Mouse (Mus musculus) lung, embryonic 14.5 days (tissue): ENCODE measurements around the gene Lhfpl5. TPM values are rescaled to one million over a fixed set of nuclear protein-coding genes. Genes with fewer than 3 reads are reported as not detected.

Experiments
- ATAC-seq: fragments of 200-750 bp; cut with Nextera tagmentation; 2 replicates; pipeline ENCODE4 v1.8.0; 2017; ENCODE audit warnings: mild to moderate bottlenecking, moderate TSS enrichment, moderate library complexity; ENCODE audit not compliant: insufficient read depth
- DNase-seq: peaks from one replicate; pipeline ENCODE4 v3.0.0-alpha.2; 2015
- H3K27ac ChIP-seq: fragments of 300-500 bp; sonication (generic); 2 replicates; pipeline ENCODE4 v1.5.1; 2014; ENCODE audit warnings: low read depth, mild to moderate bottlenecking, moderate library complexity
- H3K27me3 ChIP-seq: fragments of 300-500 bp; sonication (generic); 2 replicates; pipeline ENCODE4 v1.6.1; 2014; ENCODE audit warnings: low read length, control low read depth; ENCODE audit not compliant: insufficient read depth
- H3K36me3 ChIP-seq: fragments of 300-500 bp; sonication (generic); 2 replicates; pipeline ENCODE4 v1.6.1; 2014; ENCODE audit warnings: control low read depth; ENCODE audit not compliant: insufficient read depth
- H3K4me1 ChIP-seq: fragments of 300-500 bp; sonication (generic); 2 replicates; pipeline ENCODE4 v1.6.1; 2014; ENCODE audit warnings: antibody characterized with exemption, control low read depth; ENCODE audit not compliant: insufficient read depth
- H3K4me2 ChIP-seq: fragments of 300-500 bp; sonication (generic); 2 replicates; pipeline ENCODE4 v1.6.1; 2014; ENCODE audit warnings: mild to moderate bottlenecking
- H3K4me3 ChIP-seq: fragments of 300-500 bp; sonication (generic); 2 replicates; pipeline ENCODE4 v1.5.1; 2014; ENCODE audit warnings: low read depth, low read length
- H3K9ac ChIP-seq: fragments of 300-500 bp; sonication (generic); 2 replicates; pipeline ENCODE4 v1.6.1; 2014
- H3K9me3 ChIP-seq: fragments of 300-500 bp; sonication (generic); 2 replicates; pipeline ENCODE4 v1.6.1; 2016; ENCODE audit warnings: low read depth, low read length, control low read depth
- CTCF ChIP-seq: IDR thresholded peaks from 2 replicates; pipeline ENCODE4 v1.5.1; 2016; ENCODE audit warnings: antibody characterized with exemption, low read depth
- WGBS: fragments of 180-500 bp; shearing (Covaris S2); extraction: QIAGEN DNeasy Blood & Tissue Kit; methylation state at CpG from one replicate; pipeline ENCODE4 v1.1.7; 2014; 5-methylcytosine and 5-hydroxymethylcytosine counted together
- polyA plus RNA-seq: library from polyadenylated mRNA; unstranded; fragments of >200 nt; fragmentation: Nextera tagmentation; extraction: Ambion mirVana; gene quantifications from 2 replicates; pipeline ENCODE4 v1.2.1, GENCODE M21; 2014

Gene Lhfpl5
- polyA plus RNA-seq, 1 experiment from 2014 or later = 0.32 TPM

- Histone ChIP-seq H3K36me3 (peaks cover 90% of the 10 kb centered on the region), H3K4me1 (no peaks in the 10 kb centered on the region), H3K27me3 (no peaks in the 10 kb centered on the region), H3K9me3 (no peaks in the 10 kb centered on the region), H3K4me2 (no peak overlapping the region), H3K4me3 (no peak overlapping the region), H3K27ac (no peak overlapping the region), H3K9ac (no peak overlapping the region)
- DNase-seq (peak; percentile 83), ATAC-seq (no peak; the same call in 1 of the 2 replicates)
- TF ChIP-seq CTCF = peak; percentile 90
- WGBS = 8% methylated on average over 4 of the region's 4 CpGs
Measured at GRCm38 (mm10) chr17:28592998-28593397, 17.6 kb downstream of the Lhfpl5 start.

GRCm38 (mm10) chr17:28593965-28594364 is 18.5 kb downstream of the Lhfpl5 start:
- H3K4me3 ChIP-seq = no peak overlapping the region
- no peak overlapping the region for H3K27ac ChIP-seq
- TF ChIP-seq CTCF = no peak
- H3K27me3 ChIP-seq = no peaks in the 10 kb centered on the region
- no peaks in the 10 kb centered on the region for H3K9me3 ChIP-seq
- ATAC-seq = no peak
- no peak overlapping the region for H3K9ac ChIP-seq
- peaks cover 88% of the 10 kb centered on the region for H3K36me3 ChIP-seq
- 69% methylated on average over 4 of the region's 4 CpGs for WGBS
- no peak for DNase-seq
- no peaks in the 10 kb centered on the region for H3K4me1 ChIP-seq
- H3K4me2 ChIP-seq = no peak overlapping the region

- Histone ChIP-seq H3K27ac (no peak overlapping the region), H3K27me3 (no peaks in the 10 kb centered on the region), H3K4me3 (no peak overlapping the region), H3K4me2 (no peak overlapping the region), H3K36me3 (peaks cover 92% of the 10 kb centered on the region), H3K9ac (no peak overlapping the region), H3K4me1 (no peaks in the 10 kb centered on the region), H3K9me3 (no peaks in the 10 kb centered on the region)
- no peak for TF ChIP-seq CTCF
- no peak for DNase-seq
- WGBS = 85% methylated on average over 5 of the region's 5 CpGs
- ATAC-seq = no peak
Measured at GRCm38 (mm10) chr17:28600780-28601179, 25.3 kb downstream of the Lhfpl5 start.

GRCm38 (mm10) chr17:28601557-28602250 is 26.3 kb downstream of the Lhfpl5 start:
- Histone ChIP-seq H3K4me3 (no peak overlapping the region), H3K9me3 (no peaks in the 10 kb centered on the region), H3K4me1 (no peaks in the 10 kb centered on the region), H3K4me2 (no peak overlapping the region), H3K27ac (no peak overlapping the region), H3K27me3 (no peaks in the 10 kb centered on the region), H3K36me3 (peaks cover 93% of the 10 kb centered on the region), H3K9ac (no peak overlapping the region)
- no peak for TF ChIP-seq CTCF
- WGBS = 87% methylated on average over 9 of the region's 9 CpGs
- DNase-seq = no peak
- ATAC-seq = no peak

GRCm38 (mm10) chr17:28609543-28609942 is 34.1 kb downstream of the Lhfpl5 start:
- no peaks in the 10 kb centered on the region for H3K27me3 ChIP-seq
- no peaks in the 10 kb centered on the region for H3K9me3 ChIP-seq
- peaks cover 38% of the 10 kb centered on the region for H3K36me3 ChIP-seq
- DNase-seq (no peak), ATAC-seq (no peak)
- no peak overlapping the region for H3K4me2 ChIP-seq
- H3K9ac ChIP-seq = no peak overlapping the region
- H3K4me3 ChIP-seq = no peak overlapping the region
- WGBS = 70% methylated on average over 3 of the region's 3 CpGs
- H3K27ac ChIP-seq = no peak overlapping the region
- H3K4me1 ChIP-seq = no peaks in the 10 kb centered on the region
- no peak for TF ChIP-seq CTCF

GRCm38 (mm10) chr17:28612603-28613002 is 37.2 kb downstream of the Lhfpl5 start:
- DNase-seq (no peak), ATAC-seq (no peak)
- Histone ChIP-seq H3K36me3 (peaks cover 25% of the 10 kb centered on the region), H3K4me1 (no peaks in the 10 kb centered on the region), H3K27me3 (no peaks in the 10 kb centered on the region), H3K9me3 (no peaks in the 10 kb centered on the region), H3K4me2 (no peak overlapping the region), H3K9ac (no peak overlapping the region), H3K4me3 (no peak overlapping the region), H3K27ac (no peak overlapping the region)
- 80% methylated on average over 2 of the region's 2 CpGs for WGBS
- no peak for TF ChIP-seq CTCF

- H3K4me2 ChIP-seq = no peak overlapping the region
- no peak overlapping the region for H3K27ac ChIP-seq
- H3K9ac ChIP-seq = no peak overlapping the region
- DNase-seq (no peak), ATAC-seq (no peak)
- no peaks in the 10 kb centered on the region for H3K9me3 ChIP-seq
- H3K4me3 ChIP-seq = no peak overlapping the region
- 84% methylated on average over 6 of the region's 6 CpGs for WGBS
- peaks cover 23% of the 10 kb centered on the region for H3K36me3 ChIP-seq
- no peaks in the 10 kb centered on the region for H3K27me3 ChIP-seq
- no peak for TF ChIP-seq CTCF
- no peaks in the 10 kb centered on the region for H3K4me1 ChIP-seq
Measured at GRCm38 (mm10) chr17:28613096-28613495, 37.7 kb downstream of the Lhfpl5 start.
